Mouse (Mus musculus) MEL (cell line): ENCODE results near the gene Ern1. TPM values are rescaled to one million over a fixed set of nuclear protein-coding genes. Genes with fewer than 3 reads are reported as not detected.

Experiments
- DNase-seq: peaks from one replicate; pipeline ENCODE4 v3.0.0; 2011; ENCODE audit warnings: low read depth, low spot score
- H3K27ac ChIP-seq: 2 replicates; pipeline ENCODE4 v1.5.1; 2012; ENCODE audit warnings: low read depth, mild to moderate bottlenecking, control low read depth, low read length, moderate library complexity; ENCODE audit not compliant: control insufficient read depth
- H3K27me3 ChIP-seq, 2 experiments: fragments of 150-350 bp in 1 of 2; sonication (generic) in 1 of 2; 2 replicates each; pipeline ENCODE4 v1.6.1; 2012; ENCODE audit warnings: low read length in 2 of 2, mild to moderate bottlenecking in 2 of 2, improper control_type of control experiment in 1 of 2, moderate library complexity in 1 of 2; ENCODE audit not compliant: insufficient read depth in 2 of 2, control insufficient read depth in 1 of 2
- H3K36me3 ChIP-seq, 2 experiments: 2 replicates each; pipeline ENCODE4 v1.6.1; 2012 to 2014; ENCODE audit warnings: low read length in 2 of 2, improper control_type of control experiment in 1 of 2, inconsistent platforms in 1 of 2, mild to moderate bottlenecking in 1 of 2; ENCODE audit not compliant: insufficient read depth in 2 of 2, control insufficient read depth in 1 of 2
- H3K4me1 ChIP-seq, 2 experiments: fragments of 150-350 bp in 1 of 2; sonication (generic) in 1 of 2; 2 replicates each; pipeline ENCODE4 v1.6.1; 2012; ENCODE audit warnings: low read length in 2 of 2, improper control_type of control experiment in 1 of 2, mild to moderate bottlenecking in 1 of 2; ENCODE audit not compliant: insufficient read depth in 2 of 2, control insufficient read depth in 1 of 2
- H3K4me3 ChIP-seq, 2 experiments: fragments of 150-350 bp in 1 of 2; sonication (generic) in 1 of 2; 2 replicates each; pipeline ENCODE4 v1.5.1; 2012; ENCODE audit warnings: low read depth in 2 of 2, low read length in 2 of 2, mild to moderate bottlenecking in 2 of 2, moderate library complexity in 2 of 2, control low read depth in 1 of 2, improper control_type of control experiment in 1 of 2; ENCODE audit not compliant: control insufficient read depth in 1 of 2, insufficient read depth in 1 of 2
- H3K79me2 ChIP-seq: 2 replicates; pipeline ENCODE4 v1.6.1; 2012; ENCODE audit warnings: mild to moderate bottlenecking, low read length, moderate library complexity; ENCODE audit not compliant: control insufficient read depth, poor library complexity, insufficient read depth
- H3K9ac ChIP-seq: 2 replicates; pipeline ENCODE4 v1.6.1; 2012; ENCODE audit warnings: low read depth, mild to moderate bottlenecking, control low read depth, low read length, moderate library complexity; ENCODE audit not compliant: control insufficient read depth, poor library complexity, severe bottlenecking
- H3K9me3 ChIP-seq: fragments of 150-350 bp; sonication (generic); replicated peaks from 2 replicates; pipeline ENCODE4 v1.6.1; 2012; ENCODE audit warnings: mild to moderate bottlenecking, low read length, improper control_type of control experiment, moderate library complexity; ENCODE audit not compliant: insufficient read depth
- BHLHE40 ChIP-seq: IDR thresholded peaks from 2 replicates; pipeline ENCODE4 v1.6.1; 2012; ENCODE audit warnings: low read depth, mild to moderate bottlenecking, inconsistent platforms, low read length, improper control_type of control experiment, borderline replicate concordance
- CHD1 ChIP-seq: IDR thresholded peaks from 2 replicates; pipeline ENCODE4 v1.6.1; 2012; ENCODE audit warnings: low read depth, mild to moderate bottlenecking, inconsistent platforms, low read length, improper control_type of control experiment
- CHD2 ChIP-seq: IDR thresholded peaks from 2 replicates; pipeline ENCODE4 v1.6.1; 2011; ENCODE audit warnings: low read length, improper control_type of control experiment
- CTCF ChIP-seq, 3 experiments: IDR thresholded peaks in 2 of 3; conservative IDR thresholded peaks in 1 of 3; 2 replicates each; pipeline ENCODE4 v1.5.1; 2011 to 2012; ENCODE audit warnings: low read length in 3 of 3, low read depth in 2 of 3, mild to moderate bottlenecking in 2 of 3, improper control_type of control experiment in 1 of 3, inconsistent platforms in 1 of 3, mixed read lengths in 1 of 3, moderate library complexity in 1 of 3; ENCODE audit not compliant: control insufficient read depth in 1 of 3, insufficient read depth in 1 of 3, poor library complexity in 1 of 3, severe bottlenecking in 1 of 3
- E2F4 ChIP-seq: IDR thresholded peaks from 2 replicates; pipeline ENCODE4 v1.6.1; 2011; ENCODE audit warnings: low read depth, low read length, improper control_type of control experiment, borderline replicate concordance
- ELF1 ChIP-seq: IDR thresholded peaks from 2 replicates; pipeline ENCODE4 v1.6.1; 2014; ENCODE audit warnings: low read depth, mild to moderate bottlenecking, inconsistent platforms, low read length, improper control_type of control experiment, moderate library complexity
- EP300 ChIP-seq, 2 experiments: IDR thresholded peaks; 2 replicates each; pipeline ENCODE4 v1.6.1; 2011; ENCODE audit warnings: improper control_type of control experiment in 2 of 2, low read length in 2 of 2, low read depth in 1 of 2, mild to moderate bottlenecking in 1 of 2
- ETS1 ChIP-seq: IDR thresholded peaks from 2 replicates; pipeline ENCODE4 v1.6.1; 2012; ENCODE audit warnings: low read depth, mild to moderate bottlenecking, inconsistent platforms, low read length, improper control_type of control experiment, moderate library complexity
- GABPA ChIP-seq: IDR thresholded peaks from 2 replicates; pipeline ENCODE4 v1.6.1; 2012; ENCODE audit warnings: low read depth, mild to moderate bottlenecking, inconsistent platforms, low read length, improper control_type of control experiment, moderate library complexity
- GATA1 ChIP-seq: IDR thresholded peaks from 2 replicates; pipeline ENCODE4 v1.6.1; 2011; ENCODE audit warnings: low read depth, low read length, improper control_type of control experiment
- JUND ChIP-seq: IDR thresholded peaks from 2 replicates; pipeline ENCODE4 v1.6.1; 2011; ENCODE audit warnings: low read depth, mild to moderate bottlenecking, improper control_type of control experiment, low read length
- KAT2A ChIP-seq: conservative IDR thresholded peaks from 2 replicates; pipeline ENCODE4 v1.6.1; 2012; ENCODE audit warnings: low read depth, low read length, improper control_type of control experiment, inconsistent platforms
- MAFK ChIP-seq: IDR thresholded peaks from 2 replicates; pipeline ENCODE4 v1.6.1; 2011; ENCODE audit warnings: low read depth, mild to moderate bottlenecking, low read length, improper control_type of control experiment, borderline replicate concordance
- MAX ChIP-seq: IDR thresholded peaks from 2 replicates; pipeline ENCODE4 v1.6.1; 2011; ENCODE audit warnings: low read length, improper control_type of control experiment
- MAZ ChIP-seq: IDR thresholded peaks from 2 replicates; pipeline ENCODE4 v1.6.1; 2012; ENCODE audit warnings: low read depth, mild to moderate bottlenecking, inconsistent platforms, low read length, improper control_type of control experiment
- MEF2A ChIP-seq: IDR thresholded peaks from 2 replicates; pipeline ENCODE4 v1.6.1; 2014; ENCODE audit warnings: low read depth, mild to moderate bottlenecking, inconsistent platforms, low read length, improper control_type of control experiment; ENCODE audit not compliant: poor library complexity, insufficient replicate concordance, severe bottlenecking; ENCODE audit errors: extremely low read depth
- MXI1 ChIP-seq: IDR thresholded peaks from 2 replicates; pipeline ENCODE4 v1.6.1; 2011; ENCODE audit warnings: mild to moderate bottlenecking, low read depth, low read length, improper control_type of control experiment
- MYB ChIP-seq: IDR thresholded peaks from 2 replicates; pipeline ENCODE4 v1.6.1; 2011; ENCODE audit warnings: mild to moderate bottlenecking, low read depth, low read length, improper control_type of control experiment
- MYC ChIP-seq: IDR thresholded peaks from 2 replicates; pipeline ENCODE4 v1.6.1; 2011; ENCODE audit warnings: low read depth, mild to moderate bottlenecking, low read length, improper control_type of control experiment, moderate library complexity
- NELFE ChIP-seq: IDR thresholded peaks from 2 replicates; pipeline ENCODE4 v1.6.1; 2011; ENCODE audit warnings: low read depth, low read length, improper control_type of control experiment
- NRF1 ChIP-seq: IDR thresholded peaks from 2 replicates; pipeline ENCODE4 v1.6.1; 2014; ENCODE audit warnings: low read depth, mild to moderate bottlenecking, inconsistent platforms, low read length, improper control_type of control experiment, moderate library complexity; ENCODE audit not compliant: poor library complexity, insufficient read depth, severe bottlenecking
- POLR2A ChIP-seq, 2 experiments: IDR thresholded peaks; 2 replicates each; pipeline ENCODE4 v1.6.1; 2011 to 2012; ENCODE audit warnings: low read length in 2 of 2, mild to moderate bottlenecking in 2 of 2, control low read depth in 1 of 2, improper control_type of control experiment in 1 of 2, low read depth in 1 of 2, moderate library complexity in 1 of 2; ENCODE audit not compliant: control insufficient read depth in 1 of 2, insufficient read depth in 1 of 2, poor library complexity in 1 of 2
- POLR2AphosphoS2 ChIP-seq: IDR thresholded peaks from 2 replicates; pipeline ENCODE4 v1.6.1; 2011; ENCODE audit warnings: low read length, improper control_type of control experiment
- POLR2AphosphoS5 ChIP-seq: IDR thresholded peaks from 2 replicates; pipeline ENCODE4 v1.6.1; 2012; ENCODE audit warnings: low read depth, borderline replicate concordance, mild to moderate bottlenecking, inconsistent platforms, low read length, moderate library complexity, mixed read lengths
- RAD21 ChIP-seq: IDR thresholded peaks from 2 replicates; pipeline ENCODE4 v1.6.1; 2011; ENCODE audit warnings: mild to moderate bottlenecking, low read depth, low read length, improper control_type of control experiment
- RCOR1 ChIP-seq: IDR thresholded peaks from 2 replicates; pipeline ENCODE4 v1.6.1; 2012; ENCODE audit warnings: low read depth, mild to moderate bottlenecking, inconsistent platforms, low read length, improper control_type of control experiment
- SIN3A ChIP-seq: IDR thresholded peaks from 2 replicates; pipeline ENCODE4 v1.6.1; 2012; ENCODE audit warnings: low read length, improper control_type of control experiment, inconsistent platforms
- SMC3 ChIP-seq: IDR thresholded peaks from 2 replicates; pipeline ENCODE4 v1.6.1; 2011; ENCODE audit warnings: low read depth, low read length, improper control_type of control experiment
- TAL1 ChIP-seq: IDR thresholded peaks from 2 replicates; pipeline ENCODE4 v1.6.1; 2012; ENCODE audit warnings: mild to moderate bottlenecking, inconsistent platforms, low read length, moderate library complexity, mixed read lengths
- TBP ChIP-seq: IDR thresholded peaks from 2 replicates; pipeline ENCODE4 v1.8.0; 2011; ENCODE audit warnings: low read depth, low read length, improper control_type of control experiment
- TCF12 ChIP-seq: IDR thresholded peaks from 2 replicates; pipeline ENCODE4 v1.6.1; 2014; ENCODE audit warnings: low read depth, mild to moderate bottlenecking, inconsistent platforms, low read length, improper control_type of control experiment, moderate library complexity
- UBTF ChIP-seq: IDR thresholded peaks from 2 replicates; pipeline ENCODE4 v1.6.1; 2012; ENCODE audit warnings: low read depth, mild to moderate bottlenecking, inconsistent platforms, low read length, improper control_type of control experiment, moderate library complexity, borderline replicate concordance; ENCODE audit not compliant: insufficient read depth
- USF1 ChIP-seq: IDR thresholded peaks from 2 replicates; pipeline ENCODE4 v1.6.1; 2014; ENCODE audit warnings: low read depth, mild to moderate bottlenecking, inconsistent platforms, low read length, improper control_type of control experiment, moderate library complexity
- USF2 ChIP-seq, 2 experiments: IDR thresholded peaks; 2 replicates each; pipeline ENCODE4 v1.6.1; 2011 to 2012; ENCODE audit warnings: improper control_type of control experiment in 2 of 2, low read length in 2 of 2, borderline replicate concordance in 1 of 2, inconsistent platforms in 1 of 2, low read depth in 1 of 2, mild to moderate bottlenecking in 1 of 2; ENCODE audit not compliant: insufficient read depth in 1 of 2
- ZC3H11A ChIP-seq: IDR thresholded peaks from 2 replicates; pipeline ENCODE4 v1.6.1; 2012; ENCODE audit warnings: low read depth, mild to moderate bottlenecking, inconsistent platforms, low read length, improper control_type of control experiment
- ZKSCAN1 ChIP-seq: IDR thresholded peaks from 2 replicates; pipeline ENCODE4 v1.6.1; 2012; ENCODE audit warnings: low read depth, mild to moderate bottlenecking, inconsistent platforms, low read length, improper control_type of control experiment, moderate library complexity
- ZMIZ1 ChIP-seq: IDR thresholded peaks from 2 replicates; pipeline ENCODE4 v1.6.1; 2012; ENCODE audit warnings: low read depth, mild to moderate bottlenecking, inconsistent platforms, low read length, improper control_type of control experiment, moderate library complexity
- ZNF384 ChIP-seq: IDR thresholded peaks from 2 replicates; pipeline ENCODE4 v1.6.1; 2012; ENCODE audit warnings: low read depth, mild to moderate bottlenecking, inconsistent platforms, low read length, improper control_type of control experiment
- polyA plus RNA-seq, 2 experiments: library from polyadenylated mRNA; stranded (reverse) in 1 of 2; unstranded in 1 of 2; fragments of >175 nt in 1 of 2; fragments of >200 nt in 1 of 2; gene quantifications; 2 replicates each; pipeline versions ENCODE4 v1.2.1 to v1.2.4; 2012; ENCODE audit warnings: low replicate concordance in 2 of 2, low read depth in 1 of 2; ENCODE audit not compliant: insufficient read length in 2 of 2, insufficient read depth in 1 of 2, missing spikeins in 1 of 2
- total RNA-seq: library from RNA; depleted of rRNA; stranded (reverse); fragments of 300-350 nt; gene quantifications from 2 replicates; pipeline ENCODE4 v1.2.3, GENCODE M21; 2012

Gene Ern1
- total and polyA plus RNA-seq, 3 experiments = 4.3 to 5.7 TPM; not detected in 1

- Histone ChIP-seq H3K79me2 (peaks cover 11% of the 10 kb centered on the region), H3K4me3 (no peak overlapping the region), H3K27me3 (no peaks in the 10 kb centered on the region), H3K27ac (no peak overlapping the region), H3K36me3 (peaks cover 0 to 41% of the 10 kb centered on the region in 2 experiments; a peak in 2 of 4 replicates), H3K9me3 (no peaks in the 10 kb centered on the region), H3K9ac (no peak overlapping the region), H3K4me1 (peaks cover 18% of the 10 kb centered on the region in 2 experiments)
- DNase-seq = peak; percentile 60
- TF ChIP-seq SMC3 (no peak), ZKSCAN1 (no peak), CHD2 (no peak), KAT2A (no peak), MAZ (no peak), SIN3A (peak; percentile 50; the same call in 1 of the 2 replicates), RAD21 (no peak), MEF2A (no peak), MYB (no peak), ELF1 (no peak), ZNF384 (no peak), MAX (no peak), MXI1 (no peak; the same call in 1 of the 2 replicates), NRF1 (no peak), TBP (no peak), USF1 (no peak), POLR2AphosphoS2 (no peak), E2F4 (no peak), POLR2A (IDR thresholded peaks at IDR 0.05; ENCODE audit: control insufficient read depth in 1 of 2, insufficient read depth in 1 of 2, low read depth in 1 of 2, low read length in 2 of 2, poor library complexity in 1 of 2) (no peak), EP300 (IDR thresholded peaks at IDR 0.05; ENCODE audit: low read depth in 1 of 2, low read length in 2 of 2) (peak; percentile 63 to 72), BHLHE40 (no peak; the same call in 1 of the 2 replicates), USF2 (IDR thresholded peaks at IDR 0.05; ENCODE audit: borderline replicate concordance in 1 of 2, insufficient read depth in 1 of 2, low read depth in 1 of 2, low read length in 2 of 2) (no peak), MYC (no peak), NELFE (no peak), MAFK (no peak), RCOR1 (peak; percentile 97), GABPA (no peak), TCF12 (peak; percentile 82), ZC3H11A (no peak), CHD1 (no peak), UBTF (no peak), ZMIZ1 (no peak), ETS1 (peak; percentile 56; the same call in 1 of the 2 replicates), JUND (no peak), CTCF (IDR thresholded peaks at IDR 0.05 in 2 of 3, conservative IDR thresholded peaks at IDR 0.05 in 1 of 3; ENCODE audit: control insufficient read depth in 1 of 3, insufficient read depth in 1 of 3, low read depth in 2 of 3, low read length in 3 of 3, poor library complexity in 1 of 3, severe bottlenecking in 1 of 3) (no peak), POLR2AphosphoS5 (no peak), GATA1 (peak; percentile 67), TAL1 (peak; percentile 38)
Measured at GRCm38 (mm10) chr11:106481651-106482050, 6.0 kb downstream of the Ern1 start.
